Mouse (Mus musculus): Measurements from ENCODE around the gene Tor2a. TPM values are rescaled to one million over a fixed set of nuclear protein-coding genes. Genes with fewer than 3 reads are reported as not detected.

Gene Tor2a
- polyA plus RNA-seq, 1 experiment from 2014 or later: 60.4 TPM

GRCm38 (mm10) chr2:32718761-32719160 is 38.3 kb upstream of the Tor2a start:
- no peak for TF ChIP-seq CTCF (IDR thresholded peaks at IDR 0.05; ENCODE audit: low read depth)
- Histone ChIP-seq H3K4me2 (replicated peaks; ENCODE audit: low read depth) (no peak overlapping the region), H3K4me3 (ENCODE audit: low read depth, low read length) (no peak overlapping the region), H3K27me3 (replicated peaks; ENCODE audit: control insufficient read depth, insufficient read depth, low read length) (no peaks in the 10 kb centered on the region), H3K9ac (ENCODE audit: low read depth, low read length) (no peak overlapping the region), H3K9me3 (ENCODE audit: control insufficient read depth) (no peaks in the 10 kb centered on the region), H3K36me3 (ENCODE audit: control insufficient read depth, insufficient read depth) (no peaks in the 10 kb centered on the region), H3K4me1 (replicated peaks; ENCODE audit: control insufficient read depth, insufficient read depth, low read length) (peaks cover 10% of the 10 kb centered on the region; the same call in 1 of the 2 replicates), H3K27ac (ENCODE audit: low read depth, low read length) (no peak overlapping the region)
- WGBS: 60% methylated on average over 9 of the region's 9 CpGs
- ATAC-seq: no peak

GRCm38 (mm10) chr2:32720053-32720452 is 37.0 kb upstream of the Tor2a start:
- Histone ChIP-seq H3K9me3 (ENCODE audit: control insufficient read depth) (no peaks in the 10 kb centered on the region), H3K9ac (ENCODE audit: low read depth, low read length) (no peak overlapping the region), H3K27ac (ENCODE audit: low read depth, low read length) (no peak overlapping the region), H3K4me1 (replicated peaks; ENCODE audit: control insufficient read depth, insufficient read depth, low read length) (0 out of 2 replicates have a peak, but pooled peaks cover 3% of the 10 kb centered on the region), H3K4me2 (replicated peaks; ENCODE audit: low read depth) (no peak overlapping the region), H3K4me3 (ENCODE audit: low read depth, low read length) (no peak overlapping the region), H3K27me3 (replicated peaks; ENCODE audit: control insufficient read depth, insufficient read depth, low read length) (no peaks in the 10 kb centered on the region), H3K36me3 (ENCODE audit: control insufficient read depth, insufficient read depth) (no peaks in the 10 kb centered on the region)
- TF ChIP-seq CTCF (IDR thresholded peaks at IDR 0.05; ENCODE audit: low read depth): no peak
- WGBS: 92% methylated on average over 3 of the region's 3 CpGs
- no peak for ATAC-seq

- WGBS: 47% methylated on average over 8 of the region's 8 CpGs
- no peak for TF ChIP-seq CTCF (IDR thresholded peaks at IDR 0.05; ENCODE audit: low read depth)
These were observed 36.3 kb upstream of the Tor2a start, which contains the start of gene Sh2d3c for GRCm38 (mm10) chr2:32720681-32721229. Gene Sh2d3c, plus strand, starts transcription at chr2:32721055.

GRCm38 (mm10) chr2:32722046-32722445 is 35.0 kb upstream of the Tor2a start:
- Histone ChIP-seq H3K27me3 (replicated peaks; ENCODE audit: control insufficient read depth, insufficient read depth, low read length) (no peaks in the 10 kb centered on the region), H3K9me3 (ENCODE audit: control insufficient read depth) (no peaks in the 10 kb centered on the region), H3K4me2 (replicated peaks; ENCODE audit: low read depth) (peak overlapping the region; percentile 24; the same call in 1 of the 2 replicates), H3K4me3 (ENCODE audit: low read depth, low read length) (0 out of 2 replicates have a peak overlapping the region, but pooled peaks have one; percentile 11), H3K9ac (ENCODE audit: low read depth, low read length) (no peak overlapping the region), H3K36me3 (ENCODE audit: control insufficient read depth, insufficient read depth) (no peaks in the 10 kb centered on the region), H3K4me1 (replicated peaks; ENCODE audit: control insufficient read depth, insufficient read depth, low read length) (0 out of 2 replicates have a peak, but pooled peaks cover 3% of the 10 kb centered on the region), H3K27ac (ENCODE audit: low read depth, low read length) (no peak overlapping the region)
- 0 out of 2 replicates have a peak, but pooled peaks have one; percentile 13 for ATAC-seq
- TF ChIP-seq CTCF (IDR thresholded peaks at IDR 0.05; ENCODE audit: low read depth): no peak
- 28% methylated on average over 6 of the region's 6 CpGs for WGBS

More at GRCm38 (mm10) chr2:32720681-32721229, 36.3 kb upstream of the Tor2a start, which contains the start of gene Sh2d3c:
- Histone ChIP-seq H3K4me2 (replicated peaks; ENCODE audit: low read depth) (peak within 1 kb of the TSS; percentile 39), H3K36me3 (ENCODE audit: control insufficient read depth, insufficient read depth) (no peaks in the 10 kb centered on the region), H3K9me3 (ENCODE audit: control insufficient read depth) (no peaks in the 10 kb centered on the region), H3K4me3 (ENCODE audit: low read depth, low read length) (peak within 1 kb of the TSS; percentile 11; the same call in 1 of the 2 replicates), H3K27ac (ENCODE audit: low read depth, low read length) (no peak within 1 kb of the TSS), H3K9ac (ENCODE audit: low read depth, low read length) (no peak within 1 kb of the TSS), H3K27me3 (replicated peaks; ENCODE audit: control insufficient read depth, insufficient read depth, low read length) (no peaks in the 10 kb centered on the region), H3K4me1 (replicated peaks; ENCODE audit: control insufficient read depth, insufficient read depth, low read length) (0 out of 2 replicates have a peak, but pooled peaks cover 3% of the 10 kb centered on the region)
- no peak for ATAC-seq

- H3K9ac ChIP-seq (ENCODE audit: low read depth, low read length): no peak overlapping the region
- no peaks in the 10 kb centered on the region for H3K27me3 ChIP-seq (replicated peaks; ENCODE audit: control insufficient read depth, insufficient read depth, low read length)
- 0 out of 2 replicates have a peak overlapping the region, but pooled peaks have one; percentile 24 for H3K4me2 ChIP-seq (replicated peaks; ENCODE audit: low read depth)
- no peaks in the 10 kb centered on the region for H3K36me3 ChIP-seq (ENCODE audit: control insufficient read depth, insufficient read depth)
- ATAC-seq: no peak
- H3K27ac ChIP-seq (ENCODE audit: low read depth, low read length): no peak overlapping the region
- no peaks in the 10 kb centered on the region for H3K9me3 ChIP-seq (ENCODE audit: control insufficient read depth)
- H3K4me3 ChIP-seq (ENCODE audit: low read depth, low read length): no peak overlapping the region
- 0 out of 2 replicates have a peak, but pooled peaks cover 3% of the 10 kb centered on the region for H3K4me1 ChIP-seq (replicated peaks; ENCODE audit: control insufficient read depth, insufficient read depth, low read length)
- TF ChIP-seq CTCF (IDR thresholded peaks at IDR 0.05; ENCODE audit: low read depth): no peak
- 63% methylated on average over 3 of the region's 3 CpGs for WGBS
These were observed 34.5 kb upstream of the Tor2a start for GRCm38 (mm10) chr2:32722581-32722980.

- Histone ChIP-seq H3K4me1 (replicated peaks; ENCODE audit: control insufficient read depth, insufficient read depth, low read length) (0 out of 2 replicates have a peak, but pooled peaks cover 3% of the 10 kb centered on the region), H3K27me3 (replicated peaks; ENCODE audit: control insufficient read depth, insufficient read depth, low read length) (no peaks in the 10 kb centered on the region), H3K4me2 (replicated peaks; ENCODE audit: low read depth) (no peak overlapping the region), H3K36me3 (ENCODE audit: control insufficient read depth, insufficient read depth) (no peaks in the 10 kb centered on the region), H3K9me3 (ENCODE audit: control insufficient read depth) (no peaks in the 10 kb centered on the region), H3K9ac (ENCODE audit: low read depth, low read length) (no peak overlapping the region), H3K27ac (ENCODE audit: low read depth, low read length) (no peak overlapping the region), H3K4me3 (ENCODE audit: low read depth, low read length) (no peak overlapping the region)
- no peak for ATAC-seq
- 86% methylated on average over 4 of the region's 4 CpGs for WGBS
- no peak for TF ChIP-seq CTCF (IDR thresholded peaks at IDR 0.05; ENCODE audit: low read depth)
These were observed 32.9 kb upstream of the Tor2a start for GRCm38 (mm10) chr2:32724149-32724548.

Data from intestine, postnatal 0 days (tissue).